Mouse (Mus musculus): ENCODE results near the gene Cox6a2. TPM values are rescaled to one million over a fixed set of nuclear protein-coding genes. Genes with fewer than 3 reads are reported as not detected.

Gene Cox6a2
- total and polyA plus RNA-seq, 2 experiments from 2014 or later, result 4.5 to 5.0 TPM

- H3K27me3 ChIP-seq (ENCODE audit: insufficient read depth, low read length), result no peaks in the 10 kb centered on the region
- DNase-seq, result no peak
- no peak for ATAC-seq
- H3K36me3 ChIP-seq (ENCODE audit: insufficient read depth), result peaks cover 34% of the 10 kb centered on the region
- H3K27ac ChIP-seq (ENCODE audit: low read depth, low read length), result no peak overlapping the region
- H3K9me3 ChIP-seq (ENCODE audit: low read length), result no peaks in the 10 kb centered on the region
- no peak overlapping the region for H3K9ac ChIP-seq
- 97% methylated on average over 16 of the region's 16 CpGs for WGBS
- TF ChIP-seq CTCF (IDR thresholded peaks at IDR 0.05; ENCODE audit: low read depth), result no peak
- H3K4me1 ChIP-seq (ENCODE audit: insufficient read depth), result no peaks in the 10 kb centered on the region; the same call in 1 of the 2 replicates
- no peak overlapping the region for H3K4me2 ChIP-seq (ENCODE audit: low read depth)
- H3K4me3 ChIP-seq (ENCODE audit: low read depth, low read length), result no peak overlapping the region
Measured at GRCm38 (mm10) chr7:128242331-128242730, 36.1 kb upstream of the Cox6a2 start.

- Histone ChIP-seq H3K27ac (ENCODE audit: low read depth, low read length) (no peak overlapping the region), H3K4me3 (ENCODE audit: low read depth, low read length) (no peak overlapping the region), H3K9me3 (ENCODE audit: low read length) (no peaks in the 10 kb centered on the region), H3K9ac (no peak overlapping the region), H3K4me1 (ENCODE audit: insufficient read depth) (no peaks in the 10 kb centered on the region; the same call in 1 of the 2 replicates), H3K27me3 (ENCODE audit: insufficient read depth, low read length) (no peaks in the 10 kb centered on the region), H3K4me2 (ENCODE audit: low read depth) (no peak overlapping the region), H3K36me3 (ENCODE audit: insufficient read depth) (peaks cover 34% of the 10 kb centered on the region)
- ATAC-seq (no peak), DNase-seq (no peak)
- 92% methylated on average over 27 of the region's 27 CpGs for WGBS
- no peak for TF ChIP-seq CTCF (IDR thresholded peaks at IDR 0.05; ENCODE audit: low read depth)
Measured at GRCm38 (mm10) chr7:128240131-128240784, 34.1 kb upstream of the Cox6a2 start.

GRCm38 (mm10) chr7:128238991-128239390, 32.8 kb upstream of the Cox6a2 start:
- TF ChIP-seq CTCF (IDR thresholded peaks at IDR 0.05; ENCODE audit: low read depth), result peak; percentile 51
- H3K27ac ChIP-seq (ENCODE audit: low read depth, low read length), result no peak overlapping the region

GRCm38 (mm10) chr7:128237927-128238778, 32.0 kb upstream of the Cox6a2 start, which contains the start of gene 9130023H24Rik:
Gene 9130023H24Rik (minus strand): TSS chr7:128238031.
- Histone ChIP-seq H3K4me3 (ENCODE audit: low read depth, low read length) (peak within 1 kb of the TSS; percentile 77), H3K27ac (ENCODE audit: low read depth, low read length) (peak within 1 kb of the TSS; percentile 98), H3K4me1 (ENCODE audit: insufficient read depth) (no peaks in the 10 kb centered on the region; the same call in 1 of the 2 replicates), H3K27me3 (ENCODE audit: insufficient read depth, low read length) (no peaks in the 10 kb centered on the region), H3K36me3 (ENCODE audit: insufficient read depth) (peaks cover 21% of the 10 kb centered on the region), H3K4me2 (ENCODE audit: low read depth) (peak within 1 kb of the TSS; percentile 77), H3K9ac (peak within 1 kb of the TSS; percentile 79), H3K9me3 (ENCODE audit: low read length) (no peaks in the 10 kb centered on the region)
- ATAC-seq (peak; percentile 94), DNase-seq (peak; percentile 100)
- 2% methylated on average over 71 of the region's 72 CpGs for WGBS
- peak; percentile 62 for TF ChIP-seq CTCF (IDR thresholded peaks at IDR 0.05; ENCODE audit: low read depth)

More at GRCm38 (mm10) chr7:128238991-128239390, 32.8 kb upstream of the Cox6a2 start:
- Histone ChIP-seq H3K36me3 (ENCODE audit: insufficient read depth) (peaks cover 23% of the 10 kb centered on the region), H3K4me1 (ENCODE audit: insufficient read depth) (no peaks in the 10 kb centered on the region; the same call in 1 of the 2 replicates), H3K4me3 (ENCODE audit: low read depth, low read length) (peak overlapping the region; percentile 77; the same call in 1 of the 2 replicates), H3K9ac (no peak overlapping the region), H3K9me3 (ENCODE audit: low read length) (no peaks in the 10 kb centered on the region), H3K4me2 (ENCODE audit: low read depth) (peak overlapping the region; percentile 77), H3K27me3 (ENCODE audit: insufficient read depth, low read length) (no peaks in the 10 kb centered on the region)
- ATAC-seq (no peak), DNase-seq (peak; percentile 35)
- 23% methylated on average over 4 of the region's 4 CpGs for WGBS

- Histone ChIP-seq H3K9me3 (ENCODE audit: low read length) (no peaks in the 10 kb centered on the region), H3K27me3 (ENCODE audit: insufficient read depth, low read length) (no peaks in the 10 kb centered on the region), H3K9ac (peak overlapping the region; percentile 79), H3K4me3 (ENCODE audit: low read depth, low read length) (peak overlapping the region; percentile 77), H3K27ac (ENCODE audit: low read depth, low read length) (peak overlapping the region; percentile 98), H3K36me3 (ENCODE audit: insufficient read depth) (peaks cover 16% of the 10 kb centered on the region), H3K4me1 (ENCODE audit: insufficient read depth) (no peaks in the 10 kb centered on the region; the same call in 1 of the 2 replicates), H3K4me2 (ENCODE audit: low read depth) (peak overlapping the region; percentile 77)
- TF ChIP-seq CTCF (IDR thresholded peaks at IDR 0.05; ENCODE audit: low read depth), result no peak
- WGBS, result 1% methylated on average over 25 of the region's 25 CpGs
- DNase-seq, result no peak
- ATAC-seq, result no peak
Measured at GRCm38 (mm10) chr7:128237593-128237926, 31.4 kb upstream of the Cox6a2 start.

- Histone ChIP-seq H3K27ac (ENCODE audit: low read depth, low read length) (peak within 1 kb of the TSS; percentile 98), H3K4me1 (ENCODE audit: insufficient read depth) (no peaks in the 10 kb centered on the region; the same call in 1 of the 2 replicates), H3K36me3 (ENCODE audit: insufficient read depth) (peaks cover 15% of the 10 kb centered on the region), H3K9ac (peak within 1 kb of the TSS; percentile 79), H3K27me3 (ENCODE audit: insufficient read depth, low read length) (no peaks in the 10 kb centered on the region), H3K4me2 (ENCODE audit: low read depth) (peak within 1 kb of the TSS; percentile 77), H3K4me3 (ENCODE audit: low read depth, low read length) (peak within 1 kb of the TSS; percentile 77), H3K9me3 (ENCODE audit: low read length) (no peaks in the 10 kb centered on the region)
- TF ChIP-seq CTCF (IDR thresholded peaks at IDR 0.05; ENCODE audit: low read depth), result peak; percentile 83
- ATAC-seq (peak; percentile 16; the same call in 1 of the 2 replicates), DNase-seq (peak; percentile 84)
- 26% methylated on average over 37 of the region's 37 CpGs for WGBS
Measured at GRCm38 (mm10) chr7:128236856-128237592, 30.8 kb upstream of the Cox6a2 start, which contains the start of gene Armc5. Gene Armc5 (plus strand): TSS chr7:128237342.
